Mouse (Mus musculus): Measurements from ENCODE around the gene Lrrc3c.

The Lrrc3c gene

DNA sequence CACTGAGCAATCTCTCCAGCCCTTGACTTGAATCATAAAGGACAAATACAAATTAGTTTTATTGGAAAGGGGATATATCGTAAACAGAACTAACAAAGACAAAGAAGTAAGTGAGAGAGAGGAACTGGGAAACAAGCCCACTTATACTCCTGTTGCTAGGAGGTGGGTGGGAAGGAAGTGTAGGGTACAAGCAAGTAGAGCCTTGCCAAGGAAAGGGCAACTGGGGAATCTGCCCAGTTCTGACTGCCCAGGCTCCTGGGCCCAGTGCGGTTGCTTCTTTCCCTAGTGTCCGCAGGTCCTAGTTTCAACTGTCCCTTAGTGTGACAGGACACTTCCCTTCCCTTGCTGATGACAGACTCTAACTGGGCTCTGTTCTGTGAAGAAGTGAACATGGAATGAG, 30.6 kb downstream of the Lrrc3c start:
- no peak for DNase-seq (ENCODE audit: low read depth, low spot score)

DNA sequence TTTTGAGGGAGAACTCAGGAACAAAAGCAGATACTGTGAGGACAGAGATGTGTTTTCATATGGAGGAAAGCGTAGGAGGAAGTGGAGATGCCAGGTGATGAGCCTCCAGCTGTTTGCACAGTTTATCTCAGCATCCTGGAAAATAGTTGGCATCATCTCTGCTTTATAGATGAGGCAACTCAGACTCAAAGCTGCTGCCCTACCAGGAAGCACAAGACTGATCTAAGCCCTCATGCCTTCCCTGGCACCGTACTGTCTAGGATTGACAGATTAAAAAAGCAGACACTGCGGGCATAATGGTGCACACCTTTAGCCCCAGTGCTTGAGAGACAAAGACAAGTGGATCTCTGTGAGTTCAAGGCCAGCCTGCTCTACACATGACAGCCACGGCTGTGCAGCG, 32.6 kb downstream of the Lrrc3c start:
- DNase-seq (ENCODE audit: low read depth, low spot score), result no peak

DNA sequence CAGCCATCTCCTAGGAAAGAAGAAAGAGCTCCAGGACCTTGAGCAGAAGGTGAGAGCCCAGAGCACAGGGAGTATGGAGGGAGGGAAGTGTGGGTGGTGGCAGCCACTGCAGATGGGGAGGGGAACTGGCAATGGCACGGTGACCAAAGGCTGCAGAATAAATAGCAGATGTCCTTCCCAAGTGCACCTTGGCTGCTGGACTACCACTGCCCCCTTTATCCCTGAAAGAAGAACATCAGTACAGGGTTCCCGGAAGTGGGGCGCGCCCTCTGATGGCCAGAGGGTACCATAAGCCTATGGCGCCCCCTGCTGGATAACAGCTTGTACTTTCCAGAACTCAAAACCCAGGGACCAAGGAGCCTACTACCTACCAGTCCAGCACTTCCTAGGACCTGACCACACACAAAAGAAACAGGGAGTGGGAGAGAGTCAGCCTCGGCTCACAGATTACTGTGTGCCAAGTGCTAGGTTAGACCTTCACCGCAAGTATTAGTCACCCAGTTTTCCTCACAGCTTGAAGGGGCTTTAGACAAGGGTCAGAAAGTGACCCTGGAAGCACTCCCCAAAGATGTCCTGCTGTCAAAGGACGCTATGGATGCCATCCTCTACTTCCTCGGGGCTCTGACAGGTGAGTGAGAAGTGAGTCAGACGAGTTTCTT, 37.4 kb downstream of the Lrrc3c start:
- peak; percentile 10 for DNase-seq (ENCODE audit: low read depth, low spot score)

DNA sequence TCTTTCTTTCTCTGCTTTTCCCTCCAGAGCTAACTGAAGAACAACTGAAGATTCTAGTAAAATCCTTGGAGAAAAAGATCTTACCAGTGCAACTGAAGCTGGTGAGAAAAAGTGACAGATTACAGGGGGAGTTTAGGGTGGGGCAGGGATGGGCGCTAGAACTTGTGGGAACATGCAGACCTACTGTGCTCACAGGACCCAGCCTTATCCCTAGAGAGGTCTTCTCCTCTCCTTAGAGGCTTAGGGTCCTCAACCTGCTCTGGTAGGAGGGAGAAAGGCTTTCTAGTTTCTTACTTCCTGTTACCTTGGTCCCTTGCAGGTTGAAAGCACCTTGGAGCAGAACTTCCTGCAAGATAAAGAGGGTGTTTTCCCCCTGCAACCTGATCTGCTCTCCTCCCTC, 39.4 kb downstream of the Lrrc3c start:
- DNase-seq (ENCODE audit: low read depth, low spot score), result no peak

DNA sequence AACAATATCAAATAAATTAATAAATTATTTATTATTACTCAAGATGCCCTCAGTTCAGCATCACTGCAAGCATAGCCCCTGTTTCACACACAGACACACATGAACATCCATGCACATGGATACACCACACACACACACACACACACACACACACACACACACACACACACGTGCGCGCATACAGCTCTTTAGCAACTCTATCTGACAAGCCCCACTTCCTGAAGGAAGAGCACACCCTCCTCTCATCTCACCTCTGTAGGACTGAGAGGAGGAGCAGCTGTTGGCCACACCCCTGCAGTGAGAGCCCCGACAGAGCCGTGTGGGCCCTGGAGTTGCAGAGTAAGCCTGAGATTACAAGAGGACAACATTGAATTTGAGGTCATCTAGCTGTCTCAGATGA, 42.0 kb downstream of the Lrrc3c start:
- no peak for DNase-seq (ENCODE audit: low read depth, low spot score)

DNA sequence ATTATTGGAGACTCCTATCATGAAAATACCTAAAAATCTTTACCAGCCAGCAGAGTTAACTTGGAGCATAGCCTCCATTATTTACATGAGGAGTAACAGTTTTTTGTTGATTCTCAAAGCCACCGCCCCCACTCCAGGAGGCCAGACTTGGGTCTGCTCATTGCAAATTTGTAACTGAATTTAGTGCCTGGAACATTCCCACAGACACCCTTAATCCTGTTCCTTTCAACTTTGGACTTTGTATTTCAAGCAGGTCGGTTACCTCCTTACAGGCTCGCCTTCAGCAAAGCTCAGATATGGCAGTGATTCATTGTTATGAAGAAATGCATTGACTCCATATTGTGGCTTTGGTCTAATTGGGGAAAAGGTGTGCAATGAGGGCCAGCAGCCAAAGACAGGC, 46.7 kb downstream of the Lrrc3c start:
- no peak for DNase-seq (ENCODE audit: low read depth, low spot score)

DNA sequence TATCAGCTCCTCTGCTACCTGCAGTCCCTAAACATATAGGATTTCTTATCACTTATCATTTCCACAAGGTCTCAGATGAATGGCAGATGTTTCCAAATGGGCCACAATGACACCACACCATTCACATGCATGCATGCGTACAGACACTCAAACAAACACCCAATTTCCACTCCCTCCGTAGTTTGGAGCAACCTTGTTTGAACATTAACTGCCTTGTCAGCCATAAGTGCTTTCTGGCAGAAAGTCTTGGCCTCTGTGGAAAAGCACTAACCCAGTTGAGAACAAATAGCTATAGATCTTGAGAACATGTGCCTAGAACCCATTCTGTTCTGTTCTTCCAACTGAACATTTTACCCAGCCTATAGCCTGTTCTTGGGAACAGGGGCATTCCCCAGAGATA, 47.9 kb downstream of the Lrrc3c start:
- no peak for DNase-seq (ENCODE audit: low read depth, low spot score)

DNA sequence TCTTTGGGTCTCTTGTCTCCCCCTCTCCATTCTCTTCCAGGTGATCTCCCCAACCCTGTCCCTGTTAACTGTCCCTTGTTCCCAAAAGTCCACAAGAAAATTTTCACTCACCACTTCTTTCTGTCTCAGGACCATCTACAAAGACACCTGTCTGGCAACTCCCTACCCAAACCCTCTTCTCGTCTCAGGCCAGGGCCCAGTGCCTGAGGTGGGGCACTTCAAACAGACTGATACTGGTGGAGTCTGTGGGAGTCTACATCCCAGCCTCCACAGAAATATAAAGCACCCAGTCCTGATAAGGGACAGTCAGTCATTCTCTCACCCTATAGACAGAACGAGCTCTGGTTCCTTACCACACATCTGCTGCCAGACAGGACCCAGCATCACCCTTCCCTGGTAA, 48.4 kb downstream of the Lrrc3c start, which contains the start of gene Gsdma2:
TSS of gene Gsdma2 (plus strand) at position 301 of the 400 bp plus-strand sequence.
- DNase-seq (ENCODE audit: low read depth, low spot score), result no peak
